Mouse (Mus musculus): ENCODE measurements around the gene Kcnj15. TPM values are rescaled to one million over a fixed set of nuclear protein-coding genes. Genes with fewer than 3 reads are reported as not detected.

The Kcnj15 gene
- polyA plus RNA-seq, 1 experiment = 5.3 TPM

- DNase-seq (ENCODE audit: low spot score) = no peak
These were observed 12.6 kb upstream of the Kcnj15 start for GRCm38 (mm10) chr16:95244626-95245303.

GRCm38 (mm10) chr16:95245499-95245898 is 11.9 kb upstream of the Kcnj15 start:
- no peak for DNase-seq (ENCODE audit: low spot score)

- no peak for DNase-seq (ENCODE audit: low spot score)
These were observed 8.7 kb upstream of the Kcnj15 start for GRCm38 (mm10) chr16:95248646-95249045.

- no peak for DNase-seq (ENCODE audit: low spot score)
These were observed 710 bp upstream of the Kcnj15 start for GRCm38 (mm10) chr16:95256648-95257047.

GRCm38 (mm10) chr16:95258100-95258499 is 742 bp downstream of the Kcnj15 start:
- no peak for DNase-seq (ENCODE audit: low spot score)

- DNase-seq (ENCODE audit: low spot score) = no peak
These were observed 2.1 kb downstream of the Kcnj15 start for GRCm38 (mm10) chr16:95259505-95259904.

- no peak for DNase-seq (ENCODE audit: low spot score)
These were observed 3.3 kb downstream of the Kcnj15 start for GRCm38 (mm10) chr16:95260693-95261092.

GRCm38 (mm10) chr16:95261807-95262206 is 4.4 kb downstream of the Kcnj15 start:
- no peak for DNase-seq (ENCODE audit: low spot score)

- no peak for DNase-seq (ENCODE audit: low spot score)
These were observed 5.5 kb downstream of the Kcnj15 start for GRCm38 (mm10) chr16:95262706-95263363.

- DNase-seq (ENCODE audit: low spot score) = no peak
These were observed 7.0 kb downstream of the Kcnj15 start for GRCm38 (mm10) chr16:95264324-95264723.

- no peak for DNase-seq (ENCODE audit: low spot score)
These were observed 10.3 kb downstream of the Kcnj15 start for GRCm38 (mm10) chr16:95267481-95268183.

- DNase-seq (ENCODE audit: low spot score) = no peak
These were observed 12.3 kb downstream of the Kcnj15 start for GRCm38 (mm10) chr16:95269610-95270009.

- DNase-seq (ENCODE audit: low spot score) = no peak
These were observed 15.7 kb downstream of the Kcnj15 start for GRCm38 (mm10) chr16:95273101-95273500.

GRCm38 (mm10) chr16:95275713-95276502 is 18.6 kb downstream of the Kcnj15 start:
- no peak for DNase-seq (ENCODE audit: low spot score)

- DNase-seq (ENCODE audit: low spot score) = no peak
These were observed 21.7 kb downstream of the Kcnj15 start for GRCm38 (mm10) chr16:95279015-95279414.

GRCm38 (mm10) chr16:95280338-95280737 is 23.0 kb downstream of the Kcnj15 start:
- no peak for DNase-seq (ENCODE audit: low spot score)

GRCm38 (mm10) chr16:95283369-95283768 is 26.0 kb downstream of the Kcnj15 start:
- no peak for DNase-seq (ENCODE audit: low spot score)

- DNase-seq (ENCODE audit: low spot score) = no peak
These were observed 26.8 kb downstream of the Kcnj15 start for GRCm38 (mm10) chr16:95284085-95284727.

GRCm38 (mm10) chr16:95285043-95285442 is 27.7 kb downstream of the Kcnj15 start:
- no peak for DNase-seq (ENCODE audit: low spot score)

- DNase-seq (ENCODE audit: low spot score) = no peak
These were observed 28.4 kb downstream of the Kcnj15 start for GRCm38 (mm10) chr16:95285767-95286166.

GRCm38 (mm10) chr16:95287656-95288055 is 30.3 kb downstream of the Kcnj15 start:
- no peak for DNase-seq (ENCODE audit: low spot score)

- no peak for DNase-seq (ENCODE audit: low spot score)
These were observed 32.0 kb downstream of the Kcnj15 start for GRCm38 (mm10) chr16:95289375-95289774.

Measured in urinary bladder, adult 2 months (tissue).